Mouse (Mus musculus): ENCODE measurements around the gene Npepps. TPM values are rescaled to one million over a fixed set of nuclear protein-coding genes. Genes with fewer than 3 reads are reported as not detected.
"Not testable (repeated sequence)": the region's sequence is repeated elsewhere in the genome, so short reads cannot be mapped to it uniquely, and the experiment has no call there.

Npepps gene
- polyA plus RNA-seq, 1 experiment from 2014 or later = 85.5 TPM

DNA sequence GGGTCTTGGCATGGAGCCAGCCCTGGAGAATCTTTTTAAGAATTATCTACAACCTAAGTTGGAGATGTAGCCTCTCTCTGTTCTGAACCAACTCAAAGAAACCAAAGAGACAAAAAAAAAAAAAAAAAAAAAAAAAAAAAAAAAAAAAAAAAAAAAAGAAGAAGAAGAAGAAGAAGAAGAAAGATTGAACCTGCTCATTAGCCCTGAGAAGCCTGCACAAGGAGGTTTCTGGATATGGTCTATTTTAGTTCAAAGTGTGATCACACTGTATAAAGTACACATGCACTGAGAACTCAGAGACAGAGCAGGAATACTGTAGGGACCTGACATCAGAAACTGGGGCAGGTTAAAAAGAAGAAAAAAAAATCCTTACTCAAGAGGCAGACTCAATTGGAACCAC is 7.2 kb upstream of the Npepps start:
- Histone ChIP-seq H3K4me3 (no peak overlapping the region), H3K27me3 (replicated peaks; ENCODE audit: low read depth, poor library complexity, severe bottlenecking) (no peaks in the 10 kb centered on the region), H3K9me3 (no peaks in the 10 kb centered on the region), H3K4me1 (peaks cover 15% of the 10 kb centered on the region), H3K27ac (replicated peaks) (no peak overlapping the region), H3K36me3 (replicated peaks) (no peaks in the 10 kb centered on the region)
- no peak for DNase-seq (ENCODE audit: low spot score)

DNA sequence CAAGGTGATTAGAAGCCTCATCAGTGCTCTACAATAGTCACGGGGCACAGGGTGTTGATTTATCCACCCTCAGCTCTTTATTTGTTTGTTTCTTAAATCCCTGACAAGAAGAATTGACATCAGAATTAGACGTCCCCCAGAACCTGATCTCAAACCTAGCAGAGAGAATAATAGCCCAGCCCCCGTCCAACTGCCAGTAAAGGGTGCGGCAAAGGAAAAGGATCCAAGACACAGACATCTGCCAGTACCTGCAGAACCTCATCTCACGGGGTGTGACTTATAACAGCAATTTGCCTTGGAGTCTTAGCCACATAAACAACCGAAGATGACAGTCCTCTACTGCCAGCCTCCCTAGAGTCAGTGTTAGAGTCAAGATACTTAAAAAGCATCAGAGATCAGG is 6.5 kb upstream of the Npepps start:
- Histone ChIP-seq H3K36me3 (replicated peaks) (no peaks in the 10 kb centered on the region), H3K4me3 (no peak overlapping the region), H3K4me1 (peaks cover 15% of the 10 kb centered on the region), H3K27me3 (replicated peaks; ENCODE audit: low read depth, poor library complexity, severe bottlenecking) (no peaks in the 10 kb centered on the region), H3K9me3 (no peaks in the 10 kb centered on the region), H3K27ac (replicated peaks) (no peak overlapping the region)
- DNase-seq (ENCODE audit: low spot score) = no peak
- WGBS = 60% methylated on average over 6 of the region's 6 CpGs

GRCm38 (mm10) chr11:97285852-97286775 is 5.7 kb upstream of the Npepps start:
- DNase-seq (ENCODE audit: low spot score) = no peak
- no peaks in the 10 kb centered on the region for H3K36me3 ChIP-seq (replicated peaks)
- WGBS = 74% methylated on average over 9 of the region's 9 CpGs

GRCm38 (mm10) chr11:97284854-97285253 is 4.4 kb upstream of the Npepps start:
- Histone ChIP-seq H3K27ac (replicated peaks) (no peak overlapping the region), H3K9me3 (no peaks in the 10 kb centered on the region), H3K4me1 (peaks cover 10% of the 10 kb centered on the region), H3K27me3 (replicated peaks; ENCODE audit: low read depth, poor library complexity, severe bottlenecking) (no peaks in the 10 kb centered on the region), H3K4me3 (no peak overlapping the region), H3K36me3 (replicated peaks) (no peaks in the 10 kb centered on the region)
- 76% methylated on average over 4 of the region's 4 CpGs for WGBS
- no peak for DNase-seq (ENCODE audit: low spot score)

More at GRCm38 (mm10) chr11:97285852-97286775, 5.7 kb upstream of the Npepps start:
- Histone ChIP-seq H3K9me3 (no peaks in the 10 kb centered on the region), H3K4me3 (no peak overlapping the region), H3K27me3 (replicated peaks; ENCODE audit: low read depth, poor library complexity, severe bottlenecking) (no peaks in the 10 kb centered on the region), H3K27ac (replicated peaks) (no peak overlapping the region), H3K4me1 (peaks cover 15% of the 10 kb centered on the region)

GRCm38 (mm10) chr11:97282179-97282578 is 1.7 kb upstream of the Npepps start:
- Histone ChIP-seq H3K9me3 (no peaks in the 10 kb centered on the region), H3K27ac (replicated peaks) (no peak overlapping the region), H3K4me1 (peaks cover 20% of the 10 kb centered on the region), H3K36me3 (replicated peaks) (0 out of 2 replicates have a peak, but pooled peaks cover under 1% of the 10 kb centered on the region), H3K27me3 (replicated peaks; ENCODE audit: low read depth, poor library complexity, severe bottlenecking) (no peaks in the 10 kb centered on the region), H3K4me3 (no peak overlapping the region)
- DNase-seq (ENCODE audit: low spot score) = no peak
- 87% methylated on average over 6 of the region's 6 CpGs for WGBS

GRCm38 (mm10) chr11:97279405-97280215 is 828 bp downstream of the Npepps start:
- Histone ChIP-seq H3K9me3 (peaks cover 1% of the 10 kb centered on the region; the same call in 1 of the 2 replicates), H3K36me3 (replicated peaks) (peaks cover 4% of the 10 kb centered on the region), H3K27ac (replicated peaks) (peak overlapping the region; percentile 99), H3K4me1 (peaks cover 17% of the 10 kb centered on the region), H3K27me3 (replicated peaks; ENCODE audit: low read depth, poor library complexity, severe bottlenecking) (no peaks in the 10 kb centered on the region), H3K4me3 (peak overlapping the region; percentile 99)
- peak; percentile 88 for DNase-seq (ENCODE audit: low spot score)
- WGBS = 1% methylated on average over 64 of the region's 64 CpGs

DNA sequence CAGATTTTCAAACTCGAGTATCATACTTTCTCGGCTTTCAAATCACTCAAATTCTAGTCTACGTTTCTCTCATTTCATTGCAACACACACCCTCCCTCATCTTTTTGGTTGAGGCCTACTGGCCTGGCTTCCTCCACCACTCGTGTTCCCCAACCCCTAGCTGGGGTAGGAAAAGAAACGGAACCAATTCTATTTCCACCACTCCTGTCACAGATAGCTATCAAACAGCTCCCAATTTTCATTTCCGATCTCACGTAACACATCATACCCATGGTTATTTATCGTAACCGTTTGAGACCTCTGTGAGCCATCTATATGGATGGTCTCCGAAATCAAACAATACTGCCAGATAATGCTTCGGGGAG is 1.4 kb downstream of the Npepps start:
- Histone ChIP-seq H3K36me3 (replicated peaks) (peaks cover 9% of the 10 kb centered on the region), H3K4me3 (peak overlapping the region; percentile 99), H3K9me3 (peaks cover 4% of the 10 kb centered on the region; the same call in 1 of the 2 replicates), H3K27ac (replicated peaks) (peak overlapping the region; percentile 99), H3K27me3 (replicated peaks; ENCODE audit: low read depth, poor library complexity, severe bottlenecking) (no peaks in the 10 kb centered on the region), H3K4me1 (peaks cover 17% of the 10 kb centered on the region)
- DNase-seq (ENCODE audit: low spot score) = no peak
- WGBS = 36% methylated on average over 11 of the region's 11 CpGs

DNA sequence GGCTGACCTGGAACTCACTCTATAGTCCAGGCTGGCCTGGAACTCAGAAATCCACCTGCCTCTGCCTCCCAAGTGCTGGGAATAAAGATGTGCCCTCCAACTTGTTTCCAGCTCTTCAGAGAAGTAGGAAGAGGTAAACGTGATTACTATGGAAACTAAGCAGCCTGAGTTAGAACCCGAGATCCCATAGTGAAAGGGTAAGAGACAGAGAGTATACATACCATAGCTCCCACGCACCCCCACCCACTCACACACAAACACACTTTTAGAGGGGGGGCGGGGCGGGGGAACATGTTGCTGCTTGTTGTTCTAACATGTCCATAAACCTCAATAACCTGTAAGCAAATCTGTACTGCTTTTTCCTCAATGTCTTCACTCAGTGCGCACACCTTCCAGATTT is 2.0 kb downstream of the Npepps start:
- DNase-seq (ENCODE audit: low spot score) = no peak
- peaks cover 9% of the 10 kb centered on the region for H3K36me3 ChIP-seq (replicated peaks)
- peak overlapping the region; percentile 99 for H3K4me3 ChIP-seq
- WGBS = 85% methylated on average over 6 of the region's 6 CpGs
- H3K9me3 ChIP-seq = peaks cover 4% of the 10 kb centered on the region; the same call in 1 of the 2 replicates
- no peak overlapping the region for H3K27ac ChIP-seq (replicated peaks)
- H3K4me1 ChIP-seq = peaks cover 17% of the 10 kb centered on the region
- no peaks in the 10 kb centered on the region for H3K27me3 ChIP-seq (replicated peaks; ENCODE audit: low read depth, poor library complexity, severe bottlenecking)

- Histone ChIP-seq H3K27me3 (replicated peaks; ENCODE audit: low read depth, poor library complexity, severe bottlenecking) (no peaks in the 10 kb centered on the region), H3K4me3 (no peak overlapping the region), H3K9me3 (peaks cover 4% of the 10 kb centered on the region; the same call in 1 of the 2 replicates), H3K27ac (replicated peaks) (no peak overlapping the region), H3K36me3 (replicated peaks) (peaks cover 19% of the 10 kb centered on the region), H3K4me1 (peaks cover 17% of the 10 kb centered on the region)
- 95% methylated on average over 5 of the region's 5 CpGs for WGBS
- no peak for DNase-seq (ENCODE audit: low spot score)
These were observed 3.3 kb downstream of the Npepps start for GRCm38 (mm10) chr11:97277166-97277565.

DNA sequence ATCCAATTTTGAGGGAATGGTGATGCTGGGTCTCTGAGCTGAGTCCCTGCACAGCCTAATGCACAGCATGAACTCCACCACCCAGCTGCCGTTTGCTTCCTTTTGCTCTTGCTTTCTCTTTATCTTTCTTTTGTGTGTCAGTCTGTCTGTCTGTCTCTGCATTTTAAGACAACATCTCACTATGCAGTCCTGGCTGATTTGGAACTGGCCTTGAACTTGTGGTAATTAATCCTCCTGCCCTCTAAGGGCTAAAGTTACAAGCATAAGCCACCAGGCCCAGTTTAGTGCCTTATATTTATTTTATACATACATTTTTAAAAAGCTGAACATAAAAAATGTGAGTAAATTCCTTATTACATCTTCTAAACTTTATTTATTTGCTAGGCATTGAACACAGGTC is 4.4 kb downstream of the Npepps start:
- no peak for DNase-seq (ENCODE audit: low spot score)
- Histone ChIP-seq H3K4me3 (no peak overlapping the region), H3K27ac (replicated peaks) (no peak overlapping the region), H3K9me3 (peaks cover 4% of the 10 kb centered on the region; the same call in 1 of the 2 replicates), H3K27me3 (replicated peaks; ENCODE audit: low read depth, poor library complexity, severe bottlenecking) (no peaks in the 10 kb centered on the region), H3K4me1 (peaks cover 17% of the 10 kb centered on the region), H3K36me3 (replicated peaks) (peaks cover 19% of the 10 kb centered on the region)
- 89% methylated on average over 1 of the region's 1 CpGs for WGBS

GRCm38 (mm10) chr11:97275349-97275748 is 5.1 kb downstream of the Npepps start:
- Histone ChIP-seq H3K4me3 (no peak overlapping the region), H3K36me3 (replicated peaks) (peaks cover 19% of the 10 kb centered on the region), H3K27ac (replicated peaks) (no peak overlapping the region), H3K27me3 (replicated peaks; ENCODE audit: low read depth, poor library complexity, severe bottlenecking) (no peaks in the 10 kb centered on the region), H3K4me1 (peaks cover 17% of the 10 kb centered on the region), H3K9me3 (peaks cover 4% of the 10 kb centered on the region; the same call in 1 of the 2 replicates)
- WGBS = 95% methylated on average over 2 of the region's 2 CpGs
- no peak for DNase-seq (ENCODE audit: low spot score)

- not testable (repeated sequence) for DNase-seq (ENCODE audit: low spot score); H3K27ac ChIP-seq (replicated peaks); H3K4me3 ChIP-seq; H3K9me3 ChIP-seq; H3K27me3 ChIP-seq (replicated peaks; ENCODE audit: low read depth, poor library complexity, severe bottlenecking)
- Histone ChIP-seq H3K4me1 (peaks cover 17% of the 10 kb centered on the region), H3K36me3 (replicated peaks) (peaks cover 19% of the 10 kb centered on the region)
- 93% methylated on average over 6 of the region's 6 CpGs for WGBS
These were observed 5.5 kb downstream of the Npepps start for GRCm38 (mm10) chr11:97274947-97275346.

All from embryonic facial prominence, embryonic 10.5 days (tissue).